ENCODE assay signal across 8 mouse cellular contexts in genomic region chr5:134639269-134639682, GRCm38 (mm10). TPM values are rescaled to one million over a fixed set of nuclear protein-coding genes. Genes with fewer than 3 reads are reported as not detected.
DNase-seq lines count a peak whose midpoint lies in the region; ATAC-seq lines count a peak whose summit lies in the region.

Eif4h (minus strand) TSS chr5:134639490.

- peak; percentile 94 for ATAC-seq in heart, embryonic 13.5 days (ENCODE audit: extremely low read depth, insufficient number of reproducible peaks, low FRiP score, low TSS enrichment)
- peak; percentile 91 for ATAC-seq in liver, embryonic 12.5 days
- peak; percentile 93 for ATAC-seq in stomach, embryonic 15.5 days (ENCODE audit: insufficient read depth, low FRiP score, low read depth)

- H3K4me2 ChIP-seq in heart, embryonic 13.5 days = peak within 1 kb of the TSS; percentile 95
- peak within 1 kb of the TSS; percentile 89 for H3K4me2 ChIP-seq in liver, embryonic 12.5 days
- H3K4me2 ChIP-seq in stomach, embryonic 15.5 days = peak within 1 kb of the TSS; percentile 82

- WGBS in heart, embryonic 13.5 days = under 1% methylated on average over 51 of the region's 52 CpGs
- WGBS in liver, embryonic 12.5 days (ENCODE audit: insufficient replicate concordance) = under 1% methylated on average over 47 of the region's 52 CpGs
- WGBS in stomach, embryonic 15.5 days = under 1% methylated on average over 52 of the region's 52 CpGs

- H3K27ac ChIP-seq in brown adipose tissue, adult 24 weeks (replicated peaks; ENCODE audit: low read depth, low read length) = peak within 1 kb of the TSS; percentile 96
- H3K27ac ChIP-seq in heart, embryonic 13.5 days (replicated peaks) = peak within 1 kb of the TSS; percentile 96
- H3K27ac ChIP-seq in liver, embryonic 12.5 days = peak within 1 kb of the TSS; percentile 94
- peak within 1 kb of the TSS; percentile 95 for H3K27ac ChIP-seq in stomach, embryonic 15.5 days

- H3K9me3 ChIP-seq in heart, embryonic 13.5 days = no peaks in the 10 kb centered on the region
- no peaks in the 10 kb centered on the region for H3K9me3 ChIP-seq in liver, embryonic 12.5 days (replicated peaks)
- no peaks in the 10 kb centered on the region for H3K9me3 ChIP-seq in stomach, embryonic 15.5 days

- H3K27me3 ChIP-seq in heart, embryonic 13.5 days (replicated peaks) = no peaks in the 10 kb centered on the region
- no peaks in the 10 kb centered on the region for H3K27me3 ChIP-seq in liver, embryonic 12.5 days (replicated peaks)
- H3K27me3 ChIP-seq in stomach, embryonic 15.5 days (replicated peaks) = no peaks in the 10 kb centered on the region

- H3K4me3 ChIP-seq in brown adipose tissue, adult 24 weeks (ENCODE audit: insufficient read depth, low read depth, low read length) = peak within 1 kb of the TSS; percentile 94
- peak within 1 kb of the TSS; percentile 99 for H3K4me3 ChIP-seq in heart, embryonic 13.5 days
- peak within 1 kb of the TSS; percentile 96 for H3K4me3 ChIP-seq in liver, embryonic 12.5 days
- H3K4me3 ChIP-seq in stomach, embryonic 15.5 days (replicated peaks) = peak within 1 kb of the TSS; percentile 68

- peak; percentile 98 for DNase-seq in CD4-positive, CD25-positive, alpha-beta regulatory T cell, adult 2 months (ENCODE audit: low read depth, low spot score)
- DNase-seq in fat pad, adult 2 months (ENCODE audit: extremely low read depth, low read depth, low spot score) = peak; percentile 40
- peak; percentile 99 for DNase-seq in kidney, postnatal 10 days
- DNase-seq in natural killer cell, adult 2 months (ENCODE audit: low spot score in 2 of 2) = peak; percentile 97

- H3K4me1 ChIP-seq in brown adipose tissue, adult 24 weeks (ENCODE audit: control insufficient read depth, insufficient read depth, insufficient read length, low read length) = peaks cover 11% of the 10 kb centered on the region
- peaks cover 29% of the 10 kb centered on the region for H3K4me1 ChIP-seq in heart, embryonic 13.5 days
- peaks cover 31% of the 10 kb centered on the region for H3K4me1 ChIP-seq in liver, embryonic 12.5 days
- H3K4me1 ChIP-seq in stomach, embryonic 15.5 days = peaks cover 6% of the 10 kb centered on the region; the same call in 1 of the 2 replicates

- H3K36me3 ChIP-seq in heart, embryonic 13.5 days = peaks cover 28% of the 10 kb centered on the region
- H3K36me3 ChIP-seq in liver, embryonic 12.5 days = peaks cover 29% of the 10 kb centered on the region
- H3K36me3 ChIP-seq in stomach, embryonic 15.5 days = peaks cover 9% of the 10 kb centered on the region

- H3K9ac ChIP-seq in heart, embryonic 13.5 days = peak within 1 kb of the TSS; percentile 100
- peak within 1 kb of the TSS; percentile 99 for H3K9ac ChIP-seq in liver, embryonic 12.5 days
- peak within 1 kb of the TSS; percentile 92 for H3K9ac ChIP-seq in stomach, embryonic 15.5 days

RNA-seq across cellular contexts. Expression of gene Eif4h, which starts in this region (rescaled TPM):
- 116 and 126 TPM in 2 replicates for polyA plus RNA-seq in brown adipose tissue, adult 24 weeks (2012; ENCODE audit: insufficient read depth, insufficient read length, missing spikeins)
- 318 and 329 TPM in 2 replicates for polyA plus RNA-seq in heart, embryonic 13.5 days (2015; fragmentation: Nextera tagmentation; extraction: Ambion mirVana)
- polyA plus RNA-seq in liver, embryonic 12.5 days (2016; fragmentation: Nextera tagmentation; extraction: Ambion mirVana) = 287 and 308 TPM in 2 replicates
- polyA plus RNA-seq in stomach, embryonic 15.5 days (2015; fragmentation: Nextera tagmentation; extraction: Ambion mirVana) = 415 and 416 TPM in 2 replicates

Comparison
In these comparisons a context has a peak if more than half of its experiments do, and no peak if none do; other contexts are left out.
1. Peak in every context shown above with its lines: DNase-seq, ATAC-seq, H3K4me3 ChIP-seq and H3K27ac ChIP-seq.
2. DNase-seq: peak in every context shown above with its lines; median percentile 99 in kidney, postnatal 10 days; 98 in CD4-positive, CD25-positive, alpha-beta regulatory T cell, adult 2 months; 97 in natural killer cell, adult 2 months; 40 in fat pad, adult 2 months.